Mouse (Mus musculus) forebrain, postnatal 0 days (tissue): ENCODE data around the gene Kctd11. TPM values are rescaled to one million over a fixed set of nuclear protein-coding genes. Genes with fewer than 3 reads are reported as not detected.

Experiments used
- ATAC-seq: fragments of 200-750 bp; cut with Nextera tagmentation; 2 replicates; pipeline ENCODE4 v1.8.0; 2017; ENCODE audit warnings: mild to moderate bottlenecking, moderate library complexity
- DNase-seq: peaks from one replicate; pipeline ENCODE4 v3.0.0-alpha.2; 2015
- H3K27ac ChIP-seq: fragments of 300-500 bp; sonication (generic); 2 replicates; pipeline ENCODE4 v1.5.1; 2014; ENCODE audit warnings: low read depth, mild to moderate bottlenecking, antibody characterized with exemption, low read length, moderate library complexity, mixed read lengths
- H3K27me3 ChIP-seq: fragments of 300-500 bp; sonication (generic); 2 replicates; pipeline ENCODE4 v1.6.1; 2014; ENCODE audit warnings: mild to moderate bottlenecking, low read length, mixed read lengths; ENCODE audit not compliant: insufficient read depth
- H3K36me3 ChIP-seq: fragments of 300-500 bp; sonication (generic); 2 replicates; pipeline ENCODE4 v1.6.1; 2014; ENCODE audit warnings: mild to moderate bottlenecking, moderate library complexity; ENCODE audit not compliant: insufficient read depth
- H3K4me1 ChIP-seq: fragments of 300-500 bp; sonication (generic); 2 replicates; pipeline ENCODE4 v1.6.1; 2014; ENCODE audit warnings: antibody characterized with exemption; ENCODE audit not compliant: insufficient read depth
- H3K4me2 ChIP-seq: fragments of 300-500 bp; sonication (generic); 2 replicates; pipeline ENCODE4 v1.6.1; 2014; ENCODE audit warnings: low read depth, mild to moderate bottlenecking, moderate library complexity
- H3K4me3 ChIP-seq: fragments of 300-500 bp; sonication (generic); 2 replicates; pipeline ENCODE4 v1.5.1; 2014; ENCODE audit warnings: low read depth, low read length, mixed read lengths
- H3K9ac ChIP-seq: fragments of 300-500 bp; sonication (generic); 2 replicates; pipeline ENCODE4 v1.6.1; 2014; ENCODE audit warnings: mild to moderate bottlenecking
- H3K9me3 ChIP-seq: fragments of 300-500 bp; sonication (generic); 2 replicates; pipeline ENCODE4 v1.6.1; 2016; ENCODE audit warnings: low read length
- CTCF ChIP-seq: sonication (generic); IDR thresholded peaks from 2 replicates; pipeline ENCODE4 v1.5.1; 2016; ENCODE audit warnings: antibody characterized with exemption, control low read depth, low read depth
- WGBS: fragments of 180-500 bp; shearing (Covaris S2); extraction: QIAGEN DNeasy Blood & Tissue Kit; methylation state at CpG from one replicate; pipeline ENCODE4 v1.1.7; 2014; 5-methylcytosine and 5-hydroxymethylcytosine counted together
- polyA plus RNA-seq: library from polyadenylated mRNA; unstranded; fragments of >200 nt; fragmentation: Nextera tagmentation; extraction: Ambion mirVana; gene quantifications from 2 replicates; pipeline ENCODE4 v1.2.1, GENCODE M21; 2015
- total RNA-seq: library from RNA; depleted of rRNA; stranded (reverse); fragments of >200 nt; gene quantifications from 2 replicates; pipeline ENCODE4 v1.2.3, GENCODE M21; 2014

Gene Kctd11
- total and polyA plus RNA-seq, 2 experiments from 2014 or later, result 0.88 to 1.0 TPM

- Histone ChIP-seq H3K4me3 (peak overlapping the region; percentile 82), H3K4me1 (peaks cover 14% of the 10 kb centered on the region), H3K27me3 (no peaks in the 10 kb centered on the region), H3K36me3 (peaks cover 31% of the 10 kb centered on the region), H3K9ac (peak overlapping the region; percentile 74), H3K9me3 (no peaks in the 10 kb centered on the region), H3K4me2 (peak overlapping the region; percentile 89), H3K27ac (peak overlapping the region; percentile 91)
- no peak for TF ChIP-seq CTCF
- WGBS, result under 1% methylated on average over 42 of the region's 42 CpGs
- DNase-seq (peak; percentile 99), ATAC-seq (peak; percentile 84)
Measured at GRCm38 (mm10) chr11:69901406-69901846, 20.2 kb upstream of the Kctd11 start.

GRCm38 (mm10) chr11:69900471-69901405 is 19.5 kb upstream of the Kctd11 start, which contains the start of the genes 2810408A11Rik and Neurl4:
2810408A11Rik (minus strand) TSS chr11:69900987.
Neurl4 (plus strand) TSS chr11:69901072.
- Histone ChIP-seq H3K36me3 (peaks cover 24% of the 10 kb centered on the region), H3K4me2 (peak within 1 kb of the TSS; percentile 89), H3K27me3 (no peaks in the 10 kb centered on the region), H3K9me3 (no peaks in the 10 kb centered on the region), H3K27ac (peak within 1 kb of the TSS; percentile 91), H3K9ac (peak within 1 kb of the TSS; percentile 74), H3K4me3 (peak within 1 kb of the TSS; percentile 82), H3K4me1 (peaks cover 14% of the 10 kb centered on the region)
- ATAC-seq (peak; percentile 94), DNase-seq (peak; percentile 95)
- WGBS, result under 1% methylated on average over 38 of the region's 38 CpGs
- no peak for TF ChIP-seq CTCF

GRCm38 (mm10) chr11:69899870-69900269 is 18.7 kb upstream of the Kctd11 start:
- no peak for TF ChIP-seq CTCF
- no peak for ATAC-seq
- DNase-seq, result peak; percentile 26
- Histone ChIP-seq H3K36me3 (peaks cover 16% of the 10 kb centered on the region), H3K27me3 (no peaks in the 10 kb centered on the region), H3K4me3 (peak overlapping the region; percentile 82), H3K27ac (no peak overlapping the region; the same call in 1 of the 2 replicates), H3K4me2 (peak overlapping the region; percentile 89), H3K9me3 (no peaks in the 10 kb centered on the region), H3K9ac (peak overlapping the region; percentile 74), H3K4me1 (peaks cover 14% of the 10 kb centered on the region)
- 7% methylated on average over 4 of the region's 4 CpGs for WGBS

GRCm38 (mm10) chr11:69895291-69895690 is 14.1 kb upstream of the Kctd11 start, which contains the start of gene Acap1:
Acap1 (minus strand) TSS chr11:69895539.
- TF ChIP-seq CTCF, result no peak
- 87% methylated on average over 4 of the region's 4 CpGs for WGBS
- Histone ChIP-seq H3K27me3 (no peaks in the 10 kb centered on the region), H3K4me1 (peaks cover 10% of the 10 kb centered on the region), H3K9me3 (no peaks in the 10 kb centered on the region), H3K36me3 (no peaks in the 10 kb centered on the region), H3K4me3 (no peak within 1 kb of the TSS), H3K27ac (no peak within 1 kb of the TSS), H3K4me2 (no peak within 1 kb of the TSS), H3K9ac (no peak within 1 kb of the TSS)
- ATAC-seq, result no peak
- DNase-seq, result no peak

GRCm38 (mm10) chr11:69894671-69895070 is 13.5 kb upstream of the Kctd11 start:
- peaks cover 8% of the 10 kb centered on the region for H3K4me1 ChIP-seq
- no peaks in the 10 kb centered on the region for H3K27me3 ChIP-seq
- no peaks in the 10 kb centered on the region for H3K36me3 ChIP-seq
- H3K9me3 ChIP-seq, result no peaks in the 10 kb centered on the region
- DNase-seq, result no peak
- H3K27ac ChIP-seq, result no peak overlapping the region
- no peak overlapping the region for H3K9ac ChIP-seq
- H3K4me2 ChIP-seq, result no peak overlapping the region
- no peak for TF ChIP-seq CTCF
- WGBS, result 84% methylated on average over 5 of the region's 5 CpGs
- no peak overlapping the region for H3K4me3 ChIP-seq
- ATAC-seq, result no peak

GRCm38 (mm10) chr11:69891482-69891881 is 10.3 kb upstream of the Kctd11 start:
- TF ChIP-seq CTCF, result no peak
- Histone ChIP-seq H3K4me2 (no peak overlapping the region), H3K4me1 (no peaks in the 10 kb centered on the region), H3K9ac (no peak overlapping the region), H3K4me3 (no peak overlapping the region), H3K27ac (no peak overlapping the region), H3K36me3 (no peaks in the 10 kb centered on the region), H3K9me3 (no peaks in the 10 kb centered on the region), H3K27me3 (no peaks in the 10 kb centered on the region)
- no peak for ATAC-seq
- 53% methylated on average over 4 of the region's 4 CpGs for WGBS
- no peak for DNase-seq
